Mouse (Mus musculus) adrenal gland, postnatal 0 days (tissue): ENCODE measurements around the gene Gm4553. TPM values are rescaled to one million over a fixed set of nuclear protein-coding genes. Genes with fewer than 3 reads are reported as not detected.

Experiments used
- polyA plus RNA-seq: library from polyadenylated mRNA; unstranded; fragments of >200 nt; fragmentation: Nextera tagmentation; extraction: Ambion mirVana; gene quantifications from 2 replicates; pipeline ENCODE4 v1.2.1, GENCODE M21; 2015

The Gm4553 gene
- not detected in 2 replicates for polyA plus RNA-seq

GRCm38 (mm10) chr7:142165639-142166038 is at the start of gene Gm4553:
Gene Gm4553 (minus strand): TSS chr7:142165739.

DNA sequence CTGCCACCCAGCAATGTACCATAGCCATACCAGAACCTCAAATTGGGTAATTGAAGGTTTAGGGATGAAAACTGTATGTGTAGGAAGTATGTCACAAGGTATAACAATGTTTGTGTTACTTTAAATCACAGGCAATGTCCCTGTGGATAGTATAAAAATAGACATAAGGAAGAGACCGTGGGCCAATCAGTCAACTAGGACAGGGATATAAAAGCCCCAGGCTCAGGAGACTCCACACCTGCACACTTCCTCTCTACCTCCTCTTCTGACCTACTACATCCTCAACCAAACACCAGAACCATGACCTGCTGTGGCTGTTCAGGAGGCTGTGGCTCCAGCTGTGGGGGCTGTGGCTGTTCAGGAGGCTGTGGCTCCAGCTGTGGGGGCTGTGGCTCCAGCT is 46.0 kb upstream of the Gm4553 start, which contains the start of gene Gm7579:
TSS of gene Gm7579 (plus strand) at position 301 of the 400 bp plus-strand sequence.

GRCm38 (mm10) chr7:142201064-142201463 is 35.5 kb upstream of the Gm4553 start, which contains the start of gene Krtap5-3:
Gene Krtap5-3 (plus strand): TSS chr7:142201364.

GRCm38 (mm10) chr7:142190289-142190688 is 24.8 kb upstream of the Gm4553 start, which contains the start of gene Gm10153:
Gene Gm10153 (minus strand): TSS chr7:142190389.

DNA sequence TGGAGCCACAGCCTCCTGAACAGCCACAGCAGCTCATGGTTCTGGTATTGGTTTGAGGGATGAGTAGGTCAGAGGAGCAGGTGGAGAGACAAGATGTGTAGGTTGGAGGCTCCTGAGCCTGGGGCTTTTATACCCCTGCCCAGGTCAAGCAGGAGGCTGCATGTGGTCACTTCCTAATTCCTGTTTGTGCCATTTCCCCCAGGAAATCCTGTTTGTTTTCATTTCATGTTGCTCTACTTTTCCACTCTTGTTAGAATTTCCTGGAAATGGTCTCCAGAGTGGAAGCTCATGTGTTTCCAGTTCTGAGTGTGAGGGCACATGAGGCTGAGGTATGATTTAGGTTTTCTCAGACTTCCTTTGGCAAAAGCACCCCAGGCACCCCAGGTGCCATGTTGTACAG is 10.4 kb upstream of the Gm4553 start, which contains the start of gene Krtap5-2:
TSS of gene Krtap5-2 (minus strand) at position 101 of the 400 bp plus-strand sequence.

GRCm38 (mm10) chr7:142157013-142157412 is 8.5 kb downstream of the Gm4553 start, which contains the start of gene Gm29735:
Gene Gm29735 (minus strand): TSS chr7:142157113.

GRCm38 (mm10) chr7:142144507-142144906 is 21.0 kb downstream of the Gm4553 start, which contains the start of gene Gm45337:
Gene Gm45337 (minus strand): TSS chr7:142144607.

DNA sequence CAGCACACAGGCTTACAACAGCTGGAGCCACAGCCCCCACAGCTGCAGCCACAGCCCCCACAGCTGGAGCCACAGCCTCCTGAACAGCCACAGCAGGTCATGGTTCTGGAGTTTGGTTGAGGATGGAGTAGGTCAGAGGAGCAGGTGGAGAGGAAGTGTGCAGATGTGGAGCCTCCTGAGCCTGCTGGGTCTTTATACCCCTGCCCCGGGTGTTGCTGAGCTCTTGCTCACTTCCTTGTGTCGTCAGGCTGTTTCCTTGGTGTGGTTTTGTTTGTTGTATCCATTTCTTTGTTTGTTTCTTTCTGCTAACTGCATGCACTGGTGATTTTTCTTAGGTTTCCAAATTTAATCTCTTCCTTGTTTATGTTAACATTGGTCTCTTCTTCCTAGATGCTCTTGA is 29.6 kb downstream of the Gm4553 start, which contains the start of gene Gm39115:
TSS of gene Gm39115 (minus strand) at position 101 of the 400 bp plus-strand sequence.

DNA sequence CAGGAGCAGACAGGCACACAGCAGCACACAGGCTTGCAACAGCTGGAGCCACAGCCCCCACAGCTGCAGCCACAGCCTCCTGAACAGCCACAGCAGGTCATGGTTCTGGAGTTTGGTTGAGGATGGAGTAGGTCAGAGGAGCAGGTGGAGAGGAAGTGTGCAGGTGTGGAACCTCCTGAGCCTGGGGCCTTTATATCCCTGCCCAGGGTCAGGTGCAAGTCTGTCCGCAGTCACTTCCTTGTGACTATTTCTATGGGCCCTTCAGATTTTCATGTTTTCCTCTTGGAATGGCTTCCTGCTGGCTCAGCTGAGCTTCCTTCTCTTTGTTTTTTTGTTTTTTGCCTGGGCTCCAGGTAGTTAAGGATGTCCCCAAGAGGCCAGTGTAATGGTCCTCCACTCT is 44.9 kb downstream of the Gm4553 start, which contains the start of gene Gm45618:
TSS of gene Gm45618 (minus strand) at position 101 of the 400 bp plus-strand sequence.

Other genes with a start within 250 kb of the Gm4553 start
- gene Tollip, start 247.2 kb downstream of the Gm4553 start, polyA plus RNA-seq: 31.8 and 37.8 TPM in 2 replicates
- 0.88 and 2.3 TPM in 2 replicates for gene Brsk2, start 216.0 kb downstream of the Gm4553 start, polyA plus RNA-seq
- 70.3 and 97.4 TPM in 2 replicates for gene Mob2, start 104.7 kb downstream of the Gm4553 start, polyA plus RNA-seq
- 10.1 and 15.8 TPM in 2 replicates for gene Dusp8, start 69.9 kb downstream of the Gm4553 start, polyA plus RNA-seq
- gene Gm45618, start 45.0 kb downstream of the Gm4553 start, polyA plus RNA-seq: not detected in 2 replicates
- not detected in 2 replicates for gene Gm39115, start 29.7 kb downstream of the Gm4553 start, polyA plus RNA-seq
- gene Gm45337, start 21.1 kb downstream of the Gm4553 start, polyA plus RNA-seq: not detected in 2 replicates
- not detected in 2 replicates for gene Gm29735, start 8.6 kb downstream of the Gm4553 start, polyA plus RNA-seq
- not detected in 2 replicates for gene Krtap5-2, start 10.3 kb upstream of the Gm4553 start, polyA plus RNA-seq
- gene Gm10153, start 24.6 kb upstream of the Gm4553 start, polyA plus RNA-seq: not detected in 2 replicates
- gene Krtap5-3, start 35.6 kb upstream of the Gm4553 start, polyA plus RNA-seq: not detected in 2 replicates
- not detected in 2 replicates for gene Gm7579, start 46.1 kb upstream of the Gm4553 start, polyA plus RNA-seq
- gene Krtap5-5, start 64.2 kb upstream of the Gm4553 start, polyA plus RNA-seq: not detected in 2 replicates
- not detected in 2 replicates for gene Gm40460, start 75.3 kb upstream of the Gm4553 start, polyA plus RNA-seq
- not detected in 2 replicates for gene Gm2431, start 92.6 kb upstream of the Gm4553 start, polyA plus RNA-seq
- gene Gm4559, start 108.6 kb upstream of the Gm4553 start, polyA plus RNA-seq: not detected in 2 replicates
- gene Krtap5-1, start 131.4 kb upstream of the Gm4553 start, polyA plus RNA-seq: not detected in 2 replicates
- not detected in 2 replicates for gene Krtap5-4, start 137.8 kb upstream of the Gm4553 start, polyA plus RNA-seq
- 8.8 and 9.5 TPM in 2 replicates for gene Ifitm10, start 208.0 kb upstream of the Gm4553 start, polyA plus RNA-seq
- gene Gm49369, start 216.9 kb upstream of the Gm4553 start, polyA plus RNA-seq: 2.9 TPM in 1 of 2 replicates, not detected in the other
- gene Ctsd, start 222.3 kb upstream of the Gm4553 start, polyA plus RNA-seq: 448 and 665 TPM in 2 replicates